Mouse (Mus musculus): ENCODE measurements at regions not wholly inside any gene's neighbourhood (a gene's known extent, or its start where the extent isn't known, plus 50 kb on each side); places are given as distances from the start of the nearest gene placed in this dataset.

DNA sequence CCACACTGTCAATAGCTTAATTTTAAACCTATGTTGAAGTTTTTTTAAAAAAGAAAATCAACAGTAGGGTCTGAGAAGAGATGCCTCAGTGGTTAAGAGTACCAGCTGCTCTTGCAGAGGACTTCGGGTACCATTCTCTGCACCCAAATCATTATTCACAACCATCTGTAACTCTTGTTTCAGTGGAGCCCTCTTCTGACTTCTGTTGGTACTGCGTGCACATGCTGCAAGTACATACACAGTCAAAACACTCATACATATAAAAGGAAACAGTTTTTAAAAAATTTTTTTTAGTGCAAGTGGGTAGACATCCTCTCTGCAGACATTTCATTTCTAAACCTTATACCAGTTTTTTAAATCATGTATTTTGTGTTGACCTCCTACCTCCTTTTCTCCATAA is 352.7 kb upstream of the Nbea start:
- no peaks in the 10 kb centered on the region for H3K27me3 ChIP-seq (ENCODE audit: control insufficient read depth in 1 of 2, insufficient read depth in 2 of 2, low read length in 2 of 2)
- H3K4me3 ChIP-seq (ENCODE audit: control insufficient read depth in 1 of 2, insufficient read depth in 1 of 2, low read depth in 2 of 2, low read length in 2 of 2), result no peak overlapping the region
- no peaks in the 10 kb centered on the region for H3K4me1 ChIP-seq (ENCODE audit: control insufficient read depth in 1 of 2, insufficient read depth in 2 of 2, low read length in 2 of 2)
- no peaks in the 10 kb centered on the region for H3K9me3 ChIP-seq (replicated peaks; ENCODE audit: insufficient read depth, low read length)
- TF ChIP-seq RAD21 (IDR thresholded peaks at IDR 0.05; ENCODE audit: low read depth, low read length) (peak; percentile 11), SMC3 (IDR thresholded peaks at IDR 0.05; ENCODE audit: low read depth, low read length) (peak; percentile 35; the same call in 1 of the 2 replicates), UBTF (IDR thresholded peaks at IDR 0.05; ENCODE audit: borderline replicate concordance, insufficient read depth, low read depth, low read length) (no peak), NELFE (IDR thresholded peaks at IDR 0.05; ENCODE audit: low read depth, low read length) (no peak), CTCF (IDR thresholded peaks at IDR 0.05 in 2 of 3, conservative IDR thresholded peaks at IDR 0.05 in 1 of 3; ENCODE audit: control insufficient read depth in 1 of 3, insufficient read depth in 1 of 3, low read depth in 2 of 3, low read length in 3 of 3, poor library complexity in 1 of 3, severe bottlenecking in 1 of 3) (peak in 2 of 3 experiments; percentile 17 to 34; a peak in 2 of 6 replicates)
- H3K27ac ChIP-seq (ENCODE audit: control insufficient read depth, low read depth, low read length), result no peak overlapping the region
- H3K9ac ChIP-seq (ENCODE audit: control insufficient read depth, low read depth, low read length, poor library complexity, severe bottlenecking), result no peak overlapping the region
- no peaks in the 10 kb centered on the region for H3K79me2 ChIP-seq (ENCODE audit: control insufficient read depth, insufficient read depth, low read length, poor library complexity)
- DNase-seq (ENCODE audit: low read depth, low spot score), result peak; percentile 20
- H3K36me3 ChIP-seq (ENCODE audit: control insufficient read depth in 1 of 2, insufficient read depth in 2 of 2, low read length in 2 of 2), result no peaks in the 10 kb centered on the region

GRCm38 (mm10) chr3:56504445-56504844 is 320.9 kb upstream of the Nbea start:
- no peak for DNase-seq (ENCODE audit: low read depth, low spot score)
- Histone ChIP-seq H3K27ac (ENCODE audit: control insufficient read depth, low read depth, low read length) (no peak overlapping the region), H3K27me3 (ENCODE audit: control insufficient read depth in 1 of 2, insufficient read depth in 2 of 2, low read length in 2 of 2) (no peaks in the 10 kb centered on the region), H3K9me3 (replicated peaks; ENCODE audit: insufficient read depth, low read length) (no peaks in the 10 kb centered on the region), H3K9ac (ENCODE audit: control insufficient read depth, low read depth, low read length, poor library complexity, severe bottlenecking) (no peak overlapping the region), H3K79me2 (ENCODE audit: control insufficient read depth, insufficient read depth, low read length, poor library complexity) (no peaks in the 10 kb centered on the region), H3K4me1 (ENCODE audit: control insufficient read depth in 1 of 2, insufficient read depth in 2 of 2, low read length in 2 of 2) (no peaks in the 10 kb centered on the region), H3K4me3 (ENCODE audit: control insufficient read depth in 1 of 2, insufficient read depth in 1 of 2, low read depth in 2 of 2, low read length in 2 of 2) (no peak overlapping the region), H3K36me3 (ENCODE audit: control insufficient read depth in 1 of 2, insufficient read depth in 2 of 2, low read length in 2 of 2) (no peaks in the 10 kb centered on the region)
- TF ChIP-seq GABPA (IDR thresholded peaks at IDR 0.05; ENCODE audit: low read depth, low read length), result no peak
- no peak for TF ChIP-seq ZKSCAN1 (IDR thresholded peaks at IDR 0.05; ENCODE audit: low read depth, low read length)
- no peak for TF ChIP-seq MAFK (IDR thresholded peaks at IDR 0.05; ENCODE audit: borderline replicate concordance, low read depth, low read length)
- TF ChIP-seq CTCF (IDR thresholded peaks at IDR 0.05 in 2 of 3, conservative IDR thresholded peaks at IDR 0.05 in 1 of 3; ENCODE audit: control insufficient read depth in 1 of 3, insufficient read depth in 1 of 3, low read depth in 2 of 3, low read length in 3 of 3, poor library complexity in 1 of 3, severe bottlenecking in 1 of 3), result no peak
- no peak for TF ChIP-seq TAL1 (IDR thresholded peaks at IDR 0.05; ENCODE audit: low read length)
- TF ChIP-seq HCFC1 (IDR thresholded peaks at IDR 0.05; ENCODE audit: low read depth, low read length), result no peak
- no peak for TF ChIP-seq JUND (IDR thresholded peaks at IDR 0.05; ENCODE audit: low read depth, low read length)
- no peak for TF ChIP-seq BHLHE40 (IDR thresholded peaks at IDR 0.05; ENCODE audit: borderline replicate concordance, low read depth, low read length)
- no peak for TF ChIP-seq TCF12 (IDR thresholded peaks at IDR 0.05; ENCODE audit: low read depth, low read length)
- no peak for TF ChIP-seq USF1 (IDR thresholded peaks at IDR 0.05; ENCODE audit: low read depth, low read length)
- TF ChIP-seq EP300 (IDR thresholded peaks at IDR 0.05; ENCODE audit: low read depth in 1 of 2, low read length in 2 of 2), result no peak
- TF ChIP-seq MYC (IDR thresholded peaks at IDR 0.05; ENCODE audit: low read depth, low read length), result no peak
